Mouse (Mus musculus) erythroid progenitor cell, adult 5-6 weeks (primary cell): ENCODE measurements around the gene Gorab. TPM values are rescaled to one million over a fixed set of nuclear protein-coding genes. Genes with fewer than 3 reads are reported as not detected.

Experiments
- ATAC-seq: replicated peaks from 2 replicates; pipeline ENCODE4 v1.8.0; 2016; ENCODE audit warnings: moderate number of reproducible peaks, mild to moderate bottlenecking, moderate TSS enrichment, inconsistent platforms; ENCODE audit not compliant: poor library complexity, low FRiP score, severe bottlenecking
- total RNA-seq, 2 experiments: library from RNA; stranded (forward) in 1 of 2; stranded (reverse) in 1 of 2; fragments of 150-400 nt in 1 of 2; fragments of 186-747, 209-891 nt in 1 of 2; gene quantifications; 2 replicates each; pipeline versions ENCODE4 v1.2.3 to v1.2.4; 2015 to 2017; ENCODE audit warnings: low replicate concordance in 2 of 2

Gene Gorab
- total RNA-seq (2015; ENCODE audit: low replicate concordance) (5.4 TPM in 2 replicates), total RNA-seq (2017; ENCODE audit: low replicate concordance) (4.7 and 5.2 TPM in 2 replicates)

DNA sequence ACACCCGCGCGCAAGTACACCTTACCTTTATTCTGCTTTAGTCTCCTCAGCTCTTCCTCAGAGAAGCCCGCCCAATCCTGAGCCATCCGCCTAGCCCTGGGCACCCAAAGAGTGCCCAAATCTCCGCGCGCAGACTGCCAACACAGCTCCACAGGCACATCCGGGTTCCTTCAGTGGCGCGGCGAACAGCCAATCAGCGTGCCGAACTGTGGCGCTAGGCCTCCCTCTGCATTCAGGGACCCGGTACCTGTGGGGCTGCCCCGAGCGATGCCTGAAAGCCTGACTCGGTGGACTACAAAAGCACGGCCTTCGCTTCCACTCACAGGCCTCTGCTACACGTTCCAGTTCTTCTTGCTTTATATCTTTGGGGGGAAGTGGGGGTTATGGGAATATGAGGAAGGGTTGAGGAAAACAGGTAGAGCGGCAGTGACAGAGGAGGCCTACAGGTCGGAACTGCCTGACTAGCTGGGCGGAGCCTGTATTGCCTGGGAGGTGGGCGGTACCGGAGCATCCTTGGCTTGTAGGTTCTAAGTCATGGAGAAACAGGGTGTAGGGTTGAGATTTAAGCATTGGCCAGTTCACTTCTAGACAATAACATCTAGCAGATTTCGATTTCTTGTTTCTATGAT is at the start of gene Gorab:
TSS of gene Gorab (minus strand) at position 172 of the 629 bp plus-strand sequence.
- ATAC-seq, result peak; percentile 99

DNA sequence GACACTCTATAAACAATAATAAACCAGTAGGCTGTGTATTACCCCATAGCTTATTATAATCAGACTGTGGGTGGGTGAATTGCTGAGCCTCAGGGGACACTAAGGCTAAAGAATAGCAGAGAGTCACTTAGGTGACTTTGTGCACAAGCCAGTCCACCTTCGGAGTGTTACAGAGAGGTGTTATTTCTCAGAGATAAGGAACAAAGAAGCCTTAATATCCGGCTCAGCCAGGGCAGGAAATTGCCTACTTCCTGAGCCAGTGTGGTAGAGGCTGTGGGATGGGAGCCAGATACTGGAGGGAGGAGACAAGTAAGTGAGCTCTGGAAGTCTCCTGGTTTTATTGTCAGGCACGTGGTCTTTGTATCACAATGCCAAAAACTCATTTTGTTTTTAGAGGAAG is 40.4 kb upstream of the Gorab start:
- no peak for ATAC-seq

DNA sequence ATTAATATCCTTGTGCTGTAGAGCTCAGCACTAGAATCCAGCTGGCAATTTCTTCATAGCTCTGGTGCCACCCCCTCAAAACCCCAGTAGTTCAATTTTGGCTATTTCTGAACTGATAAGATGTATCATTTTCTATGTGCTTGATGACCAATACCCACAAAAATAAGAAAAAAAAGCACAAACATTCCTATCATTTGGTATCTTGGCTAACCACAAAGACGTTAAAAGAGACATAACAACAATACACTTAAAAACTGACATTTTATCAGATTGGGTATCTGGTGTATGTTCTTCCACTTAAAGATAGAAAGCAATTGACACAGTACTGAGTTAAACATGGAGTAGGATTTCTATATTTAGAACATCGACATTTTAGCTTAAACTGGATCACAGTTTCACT is 35.5 kb upstream of the Gorab start:
- ATAC-seq, result no peak

DNA sequence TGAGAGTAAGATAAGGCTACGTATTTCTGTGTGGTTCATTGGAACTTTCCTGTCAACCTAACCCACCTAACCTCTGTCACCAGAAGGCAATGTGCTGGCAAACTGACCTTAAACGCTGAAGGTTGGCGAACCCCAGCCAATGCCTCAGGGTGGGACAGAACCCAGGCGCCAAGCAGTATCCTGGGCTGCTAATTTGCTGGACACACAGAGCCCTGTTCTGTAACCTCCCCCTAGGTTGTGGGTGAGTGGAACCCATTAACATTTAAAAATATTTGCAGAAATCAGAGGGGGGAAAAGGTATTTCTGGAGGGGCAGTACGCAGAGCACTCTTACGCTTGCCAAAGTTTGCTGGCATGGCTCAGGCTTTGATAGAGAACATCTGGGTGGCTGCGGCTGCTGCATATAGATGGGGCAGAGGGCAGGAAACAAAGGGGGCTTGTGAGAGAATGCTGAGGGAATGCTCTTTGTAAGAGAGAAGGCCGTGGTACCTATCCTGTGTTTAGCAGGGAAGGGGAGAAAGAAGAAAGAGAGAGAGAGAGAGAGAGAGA is 20.1 kb upstream of the Gorab start:
- ATAC-seq, result no peak

DNA sequence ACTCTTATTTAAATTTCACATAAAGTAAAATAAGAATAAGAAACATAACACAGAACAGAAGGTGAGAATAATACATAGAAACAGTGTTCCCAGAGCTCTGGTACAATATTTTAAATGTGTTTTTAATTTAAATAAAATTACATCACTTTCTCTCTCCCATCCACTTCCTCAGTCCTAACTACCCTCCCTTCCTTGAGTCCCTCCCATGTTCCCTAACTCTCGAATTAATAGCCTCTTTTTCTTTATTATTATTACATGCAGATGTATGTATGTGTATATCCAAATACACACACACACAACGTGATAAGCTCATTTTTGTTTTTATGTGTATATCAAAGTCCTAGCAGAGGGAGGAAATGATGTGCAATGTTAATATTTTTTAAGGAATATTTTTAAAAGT is 13.7 kb upstream of the Gorab start:
- ATAC-seq, result no peak

DNA sequence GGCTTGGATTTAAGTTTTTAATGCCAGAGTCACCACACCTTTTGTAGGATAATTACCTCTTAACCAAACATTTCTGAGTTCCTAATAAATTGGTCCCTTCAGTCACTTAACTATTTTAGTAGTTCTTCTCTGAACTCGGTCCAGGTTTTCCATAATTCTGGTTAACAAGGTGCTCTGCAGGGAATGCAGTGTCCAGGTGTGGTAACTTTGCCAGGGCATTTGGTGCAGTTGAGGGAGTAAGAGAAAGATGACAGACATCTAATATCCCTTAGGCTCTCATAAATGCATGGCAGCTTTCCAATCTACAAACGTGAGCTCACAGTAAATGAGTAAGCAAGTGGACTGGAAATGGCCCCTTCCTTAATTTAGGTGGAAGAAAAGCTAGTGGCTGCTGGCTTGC is 10.7 kb upstream of the Gorab start:
- no peak for ATAC-seq

DNA sequence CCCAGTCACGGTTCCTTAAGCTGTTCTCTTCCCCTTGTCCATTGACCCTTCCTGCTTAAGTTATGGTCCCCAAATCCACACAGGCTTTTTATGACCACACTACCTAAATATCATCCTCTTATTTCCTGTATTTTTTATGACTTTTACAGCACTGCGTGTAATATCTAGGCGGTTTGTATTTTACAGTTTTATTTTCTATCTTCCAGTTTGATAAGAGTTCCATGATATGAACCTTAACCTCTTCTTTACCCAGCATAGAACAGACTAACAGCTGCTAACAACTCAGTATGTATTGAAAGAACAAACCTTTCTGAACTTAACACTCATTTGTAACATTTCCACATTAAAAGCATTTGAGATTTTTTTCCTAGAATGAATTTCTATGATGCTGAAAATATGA is 2.7 kb upstream of the Gorab start:
- ATAC-seq, result no peak

DNA sequence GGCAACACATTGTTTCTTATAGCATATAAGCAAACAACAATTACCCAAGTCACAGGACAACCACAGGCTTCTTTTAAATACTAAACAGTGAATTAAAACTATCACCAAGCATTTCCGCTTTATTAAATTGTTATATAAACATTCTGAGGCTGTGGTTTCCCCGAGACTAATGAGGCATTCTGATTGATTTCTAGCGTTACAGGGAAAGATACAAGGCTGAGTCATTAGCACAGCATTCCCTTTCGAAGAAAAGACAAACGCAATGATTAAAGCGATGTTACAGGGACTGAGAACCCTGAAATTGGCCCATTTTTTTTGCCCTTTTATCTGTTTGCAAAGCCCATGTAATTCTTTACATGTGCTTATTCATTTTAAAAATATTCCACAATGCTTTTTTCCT is 12.1 kb downstream of the Gorab start:
- ATAC-seq, result no peak

DNA sequence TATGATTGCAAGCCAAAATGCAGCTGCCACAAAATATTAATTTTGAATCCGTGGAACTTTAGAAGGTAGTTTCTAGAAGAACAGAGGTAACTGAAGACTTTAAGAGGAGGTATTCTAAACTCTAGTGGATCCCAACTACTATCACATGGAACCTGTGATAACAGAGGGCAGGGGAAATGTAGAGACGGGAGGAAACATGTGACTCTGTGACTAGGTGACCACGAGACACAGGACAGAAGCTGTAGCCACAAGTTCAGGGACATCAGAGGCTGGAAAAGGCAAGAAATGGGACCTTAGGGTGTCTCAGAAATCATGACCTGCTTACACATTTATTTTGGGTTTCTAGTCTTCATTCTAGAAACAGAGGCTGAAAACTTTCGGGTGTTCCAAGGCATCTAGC is 13.4 kb downstream of the Gorab start:
- no peak for ATAC-seq

DNA sequence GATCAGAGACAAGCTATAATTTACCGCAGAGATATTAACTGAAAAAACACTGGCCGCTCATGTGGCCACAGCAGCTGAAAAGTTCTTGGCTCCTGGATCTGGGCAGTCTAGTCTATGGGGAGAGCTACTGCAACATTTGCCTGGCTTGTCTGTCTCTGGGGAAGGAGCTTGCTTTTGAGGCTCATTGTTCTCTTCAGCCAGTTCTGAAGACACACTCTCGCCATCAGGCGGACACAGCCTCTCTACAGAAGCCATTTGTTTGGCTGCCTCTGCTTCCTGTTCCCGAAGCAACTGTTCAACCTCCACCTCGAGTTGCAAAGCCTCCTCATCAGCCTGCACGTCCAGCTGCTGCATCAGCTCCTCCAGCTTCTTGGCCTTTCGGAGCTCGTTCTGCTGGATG is 17.3 kb downstream of the Gorab start:
- ATAC-seq, result no peak

DNA sequence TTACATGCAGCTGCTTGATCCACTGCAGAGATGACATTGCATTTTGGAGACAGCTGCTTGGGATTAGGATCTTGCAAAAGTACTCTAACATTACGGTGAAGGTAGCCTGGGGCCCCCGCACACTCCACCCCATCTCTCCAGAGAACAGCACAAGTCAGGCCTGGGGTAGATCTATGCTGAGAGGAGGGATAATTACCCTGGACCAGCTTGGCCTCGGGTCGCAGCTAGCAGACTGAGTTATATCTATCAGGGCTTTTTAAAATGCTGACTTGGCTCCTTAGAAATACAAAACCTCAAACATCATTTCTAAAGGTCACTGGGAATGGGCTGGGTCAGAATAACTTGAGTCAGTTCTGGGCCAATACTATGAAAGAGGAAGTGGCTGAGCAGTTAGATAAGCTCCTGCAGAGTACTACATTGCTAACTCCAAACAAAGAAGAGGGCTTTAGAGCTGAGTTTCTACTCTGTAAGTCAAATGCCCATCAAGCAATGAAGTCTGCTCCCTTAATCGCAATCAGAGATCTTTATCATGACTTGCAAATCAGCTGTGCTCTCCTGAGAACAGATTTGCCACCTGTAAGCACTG is 19.9 kb downstream of the Gorab start:
- no peak for ATAC-seq

DNA sequence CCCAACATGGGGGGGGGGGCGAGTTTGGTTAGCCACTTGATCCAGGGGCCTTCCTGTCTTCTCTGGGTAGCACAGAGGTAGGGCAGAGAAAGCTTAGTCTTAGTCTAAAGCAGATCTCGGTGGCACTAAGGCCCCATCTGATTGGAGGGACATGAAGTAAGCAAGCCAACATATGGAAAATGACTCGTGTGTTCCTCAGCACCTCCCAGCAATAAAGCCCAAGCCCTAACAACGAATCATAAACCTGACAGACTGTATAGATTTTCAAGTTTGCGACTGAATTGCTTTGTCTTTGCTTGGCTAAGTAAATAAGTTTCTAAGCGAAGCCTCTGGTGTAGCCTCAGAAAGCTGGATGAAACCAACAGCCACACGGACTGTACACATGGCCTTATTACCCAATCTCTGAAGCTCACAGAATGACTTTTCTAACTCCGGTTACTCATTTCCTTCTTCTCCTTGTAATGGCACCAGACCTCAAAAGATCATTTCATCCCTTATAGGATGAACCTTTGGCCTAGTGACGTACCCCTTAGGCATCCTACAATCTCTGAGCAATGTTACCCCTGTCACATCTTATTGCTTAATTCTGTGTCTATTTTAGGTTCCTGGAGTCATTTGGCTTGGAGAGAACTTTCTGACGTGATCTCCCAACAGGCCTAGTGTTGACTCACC is 21.3 kb downstream of the Gorab start:
- no peak for ATAC-seq

DNA sequence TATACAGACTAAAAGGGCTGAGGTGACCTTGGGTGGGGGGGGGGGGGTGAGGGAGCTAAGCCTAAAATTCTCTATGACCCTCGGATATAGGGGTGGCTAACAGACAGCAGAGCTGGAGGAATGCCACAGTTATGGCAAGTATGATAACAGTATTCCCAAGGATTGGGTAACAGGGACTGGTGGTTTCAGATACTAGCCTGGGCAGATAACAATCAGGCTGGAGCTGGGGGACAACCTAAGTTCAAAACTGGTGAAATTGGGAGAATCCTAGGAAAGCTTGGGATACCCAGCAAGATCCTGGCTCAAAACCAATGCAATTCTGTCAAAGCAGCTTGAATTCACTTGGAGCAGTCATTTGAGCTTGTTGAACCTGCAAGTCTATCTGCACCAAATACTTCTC is 22.9 kb downstream of the Gorab start:
- no peak for ATAC-seq

DNA sequence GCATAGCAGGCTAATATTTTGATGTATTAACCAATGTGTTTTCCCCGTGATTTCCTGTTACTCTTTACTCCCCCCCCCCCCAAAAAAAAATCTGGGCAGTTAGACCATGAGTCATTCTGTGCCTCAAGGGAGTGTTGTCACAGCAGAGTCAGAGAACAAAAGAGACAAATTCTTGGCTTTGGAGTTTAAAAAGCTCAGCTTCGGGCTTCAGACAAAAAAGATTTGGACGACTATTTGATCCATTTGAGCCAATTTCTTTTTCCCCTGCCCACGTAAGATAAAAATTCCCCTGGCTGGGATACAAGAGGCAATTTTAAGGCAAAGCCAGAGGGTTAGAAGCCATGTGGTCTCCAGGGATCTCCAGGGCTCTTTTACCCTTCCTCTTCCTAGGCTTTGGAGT is 23.4 kb downstream of the Gorab start:
- no peak for ATAC-seq

DNA sequence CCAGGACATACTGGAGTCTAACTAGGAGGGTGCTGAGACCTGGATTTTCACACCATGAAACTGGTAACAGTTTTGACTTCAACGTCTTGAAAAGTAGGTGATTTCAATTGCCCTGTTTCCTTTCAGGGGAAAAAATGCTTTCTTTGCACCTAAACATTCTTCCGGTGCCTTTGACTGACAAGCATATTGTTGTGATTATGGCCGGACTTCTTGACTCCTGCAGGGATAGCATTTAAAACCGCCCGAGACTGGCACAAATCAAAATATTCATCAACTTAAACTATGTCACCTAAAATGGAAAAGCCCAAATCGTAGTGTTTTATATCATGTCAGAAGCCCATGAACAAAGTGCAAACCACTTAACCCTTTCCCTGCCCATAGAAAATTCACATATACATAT is 25.5 kb downstream of the Gorab start:
- no peak for ATAC-seq

DNA sequence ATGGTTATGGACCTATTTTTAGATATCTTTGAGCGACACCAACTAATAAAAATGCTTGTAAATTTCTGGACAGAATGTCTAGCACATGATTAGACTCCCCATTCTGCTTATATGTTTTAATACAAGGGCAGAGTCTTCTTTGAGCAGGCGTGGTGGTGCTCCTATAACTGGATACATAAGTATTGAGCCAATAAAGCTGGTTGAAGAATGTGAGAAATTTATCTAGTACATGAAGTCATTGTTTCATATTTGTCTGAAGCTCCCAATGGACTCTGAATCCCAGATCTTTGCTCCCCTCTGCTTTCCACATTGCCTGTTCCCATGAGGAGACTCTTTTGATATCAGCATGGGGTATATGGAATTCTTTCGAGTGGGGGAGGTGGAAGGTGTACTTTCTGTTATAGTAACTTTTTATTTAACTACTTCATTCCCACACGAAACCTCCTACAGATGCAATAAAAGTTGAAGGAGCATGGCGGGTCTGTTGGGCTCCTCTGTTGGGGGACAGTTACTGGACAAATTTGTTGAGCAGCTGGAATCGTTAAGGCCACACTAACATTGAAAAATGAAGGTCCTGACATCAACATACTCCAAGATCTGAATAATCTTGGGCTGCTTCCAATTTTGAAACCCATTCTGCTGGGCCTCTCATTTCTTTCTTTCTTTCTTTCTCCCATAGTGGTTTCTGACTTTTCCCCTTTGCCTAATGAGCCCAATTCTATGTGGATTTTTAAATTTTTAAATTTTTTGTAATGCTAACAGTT is 26.5 kb downstream of the Gorab start:
- ATAC-seq, result no peak

DNA sequence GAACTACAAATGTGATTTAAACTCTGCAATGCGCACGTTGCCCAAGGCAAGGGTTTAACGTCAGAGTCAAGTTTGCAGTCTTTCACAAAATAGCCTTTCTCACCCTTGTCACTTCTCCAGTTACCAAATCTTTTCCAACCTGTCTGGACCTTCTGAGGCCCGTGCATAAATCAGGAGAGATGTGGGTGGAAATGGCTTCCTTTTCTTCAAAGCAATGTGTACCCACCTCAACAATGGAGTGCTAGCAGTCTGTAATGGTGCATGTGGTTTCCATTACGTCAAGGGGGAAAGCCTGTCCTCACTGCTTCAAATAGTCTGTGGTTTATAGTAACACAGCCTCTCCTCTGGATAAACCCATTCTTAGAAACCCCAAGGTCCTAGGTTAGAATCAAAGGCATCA is 29.0 kb downstream of the Gorab start:
- ATAC-seq, result no peak

DNA sequence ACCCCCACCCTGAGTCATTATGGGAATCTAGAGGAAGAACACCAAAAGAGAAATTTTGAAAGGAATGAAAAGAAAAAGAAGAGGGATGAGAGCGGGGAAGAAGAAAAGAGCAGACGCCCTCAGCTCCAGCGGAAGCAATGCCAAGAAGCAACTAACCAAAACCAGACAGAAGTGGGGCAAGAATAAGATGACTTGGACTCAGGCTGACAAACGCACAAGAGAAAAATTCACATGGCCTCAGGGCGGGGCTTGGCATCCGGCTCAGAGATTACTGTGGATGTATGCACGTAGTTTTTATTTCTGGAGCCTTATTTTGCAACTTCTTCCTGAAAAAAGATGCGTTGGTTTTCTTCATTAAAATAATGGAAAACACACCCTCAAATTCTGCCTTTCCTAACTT is 41.3 kb downstream of the Gorab start:
- ATAC-seq, result no peak

DNA sequence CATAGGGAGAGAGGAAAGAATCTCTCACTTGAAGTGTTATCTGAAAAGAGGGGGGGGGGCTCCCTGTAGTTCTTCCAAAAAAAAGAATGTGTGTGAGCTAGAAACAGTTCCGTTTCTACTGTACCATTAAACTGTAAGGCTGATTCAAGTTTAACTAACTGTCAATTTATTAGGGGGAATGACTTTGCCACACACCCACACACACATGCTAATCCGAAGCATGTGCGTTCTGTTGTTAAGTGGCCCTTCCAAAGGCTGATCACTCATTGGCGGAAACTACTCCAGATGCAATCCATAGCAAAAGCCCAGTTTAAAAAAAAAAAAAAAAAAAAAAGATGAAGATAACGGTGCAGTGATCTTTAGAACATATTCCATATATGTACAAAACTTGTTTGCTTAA is 42.1 kb downstream of the Gorab start:
- no peak for ATAC-seq

DNA sequence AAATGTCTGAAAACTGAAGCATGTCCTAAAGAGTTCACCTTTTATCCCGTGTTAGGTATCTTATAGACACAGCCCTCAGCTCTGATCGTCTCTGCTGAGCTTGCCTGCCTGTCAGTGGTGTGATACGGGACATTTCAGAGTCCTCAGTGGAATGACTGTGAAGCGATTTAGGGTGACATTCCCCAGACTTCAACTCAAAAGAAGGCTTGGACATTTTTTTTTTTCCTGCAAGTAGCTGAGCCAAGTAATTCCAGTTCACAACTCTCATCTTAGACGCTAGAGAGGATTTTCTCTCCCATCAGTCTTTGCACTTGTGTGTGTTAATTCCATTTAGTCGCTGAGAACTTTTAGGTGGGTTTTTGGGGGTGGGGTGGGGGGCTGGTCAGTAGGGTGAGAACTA is 42.7 kb downstream of the Gorab start:
- no peak for ATAC-seq

DNA sequence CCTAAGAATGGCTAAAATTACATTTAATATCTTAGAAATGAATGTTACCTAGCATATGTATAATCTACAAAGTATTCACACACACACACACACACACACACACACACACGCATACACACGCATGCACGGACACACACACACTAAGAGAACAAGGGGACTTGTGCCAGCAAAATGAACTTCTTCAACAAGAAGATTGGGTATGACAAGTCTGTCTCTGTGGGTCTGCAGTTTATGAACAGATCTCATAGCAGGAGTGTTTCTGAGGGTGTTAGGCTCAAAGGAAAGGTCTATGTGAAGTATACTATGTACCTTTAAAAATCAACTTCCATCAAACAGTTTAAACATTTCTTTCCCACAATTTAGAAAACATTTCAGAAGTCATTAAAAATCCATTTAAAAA is 43.9 kb downstream of the Gorab start:
- no peak for ATAC-seq
